Mouse (Mus musculus) kidney, adult 2 months (tissue): ENCODE measurements around the gene Nfe2l2.
"Not testable (repeated sequence)": the region's sequence is repeated elsewhere in the genome, so short reads cannot be mapped to it uniquely, and the experiment has no call there.

Experiments used
- CTCF ChIP-seq: fragments of 200-500 bp; conservative IDR thresholded peaks from 2 replicates; pipeline ENCODE4 v1.5.1; 2011; ENCODE audit warnings: low read depth, mild to moderate bottlenecking, control low read depth, low read length, moderate library complexity, mixed read lengths; ENCODE audit not compliant: insufficient read depth, insufficient read length
- POLR2A ChIP-seq: fragments of 200-500 bp; IDR thresholded peaks from one replicate; pipeline ENCODE4 v1.6.1; 2011; ENCODE audit warnings: low read depth, low read length, control low read depth

DNA sequence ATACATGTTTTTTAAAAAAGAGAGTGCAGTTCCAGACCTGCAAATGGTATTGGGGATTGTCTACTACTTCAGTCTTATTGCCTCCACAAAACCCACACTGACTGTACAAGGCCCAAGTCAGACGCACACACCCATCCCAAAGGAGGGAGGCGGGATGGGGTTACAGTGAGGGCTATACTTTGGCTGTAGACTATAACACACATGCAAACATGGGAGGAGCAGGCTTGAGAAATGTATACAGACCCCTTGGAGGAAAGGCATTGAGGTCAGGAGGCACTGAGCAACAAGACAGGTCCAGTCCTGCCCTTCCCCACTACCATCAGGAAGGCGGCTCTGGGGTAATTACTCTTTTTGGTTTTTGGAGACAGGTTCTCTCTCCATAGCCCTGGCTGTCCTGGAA is 9.5 kb downstream of the Nfe2l2 start:
- not testable (repeated sequence) for TF ChIP-seq CTCF, POLR2A
